Mouse (Mus musculus) kidney, adult 2 months (tissue): Measurements from ENCODE around the gene Gm10181. TPM values are rescaled to one million over a fixed set of nuclear protein-coding genes. Genes with fewer than 3 reads are reported as not detected.
"Not testable (repeated sequence)": the region's sequence is repeated elsewhere in the genome, so short reads cannot be mapped to it uniquely, and the experiment has no call there.

Source experiments
- DNase-seq: peaks from one replicate; pipeline ENCODE4 v3.0.0; 2021
- H3K27ac ChIP-seq: fragments of 200-500 bp; 2 replicates; pipeline ENCODE4 v1.5.1; 2012; ENCODE audit warnings: low read depth, low read length, control low read depth, inconsistent platforms; ENCODE audit not compliant: insufficient read depth
- H3K27me3 ChIP-seq: fragments of 200-500 bp; replicated peaks from 2 replicates; pipeline ENCODE4 v1.6.1; 2012; ENCODE audit warnings: mild to moderate bottlenecking, moderate library complexity, low read length, inconsistent platforms; ENCODE audit not compliant: control insufficient read depth, insufficient read depth
- H3K36me3 ChIP-seq: fragments of 200-500 bp; 2 replicates; pipeline ENCODE4 v1.6.1; 2012; ENCODE audit warnings: mild to moderate bottlenecking, moderate library complexity, low read length, inconsistent platforms; ENCODE audit not compliant: control insufficient read depth, insufficient read depth
- H3K4me1 ChIP-seq: fragments of 200-500 bp; 2 replicates; pipeline ENCODE4 v1.6.1; 2011; ENCODE audit warnings: low read length; ENCODE audit not compliant: control insufficient read depth, insufficient read depth
- H3K4me3 ChIP-seq: fragments of 200-500 bp; 2 replicates; pipeline ENCODE4 v1.5.1; 2011; ENCODE audit warnings: mild to moderate bottlenecking, low read depth, low read length, control low read depth; ENCODE audit not compliant: insufficient read depth
- CTCF ChIP-seq: fragments of 200-500 bp; conservative IDR thresholded peaks from 2 replicates; pipeline ENCODE4 v1.5.1; 2011; ENCODE audit warnings: low read depth, mild to moderate bottlenecking, control low read depth, low read length, moderate library complexity, mixed read lengths; ENCODE audit not compliant: insufficient read depth, insufficient read length
- POLR2A ChIP-seq: fragments of 200-500 bp; IDR thresholded peaks from one replicate; pipeline ENCODE4 v1.6.1; 2011; ENCODE audit warnings: low read depth, low read length, control low read depth
- WGBS: fragments of 180-500 bp; shearing (Covaris S2); methylation state at CpG from one replicate; pipeline ENCODE4 v1.1.7; 2018; 5-methylcytosine and 5-hydroxymethylcytosine counted together
- polyA plus RNA-seq: library from polyadenylated mRNA; depleted of rRNA; stranded (reverse); fragments of >200 nt; gene quantifications from 2 replicates; pipeline ENCODE4 v1.2.3, GENCODE M21; 2012; rRNA removed

The Gm10181 gene
- polyA plus RNA-seq, 1 experiment, result not detected

- Histone ChIP-seq H3K4me3 (no peak overlapping the region), H3K4me1 (no peaks in the 10 kb centered on the region), H3K27me3 (no peaks in the 10 kb centered on the region), H3K36me3 (peaks cover 5% of the 10 kb centered on the region), H3K27ac (no peak overlapping the region)
- no peak for TF ChIP-seq POLR2A
- TF ChIP-seq CTCF, result peak; percentile 42
- peak; percentile 41 for DNase-seq
Measured at GRCm38 (mm10) chr9:25104638-25105037, 15.4 kb downstream of the Gm10181 start.

GRCm38 (mm10) chr9:25123590-25123989, 34.4 kb downstream of the Gm10181 start:
- DNase-seq, H3K4me3 ChIP-seq, H3K4me1 ChIP-seq, H3K36me3 ChIP-seq, H3K27ac ChIP-seq, H3K27me3 ChIP-seq: not testable (repeated sequence)
- 100% methylated on average over 1 of the region's 1 CpGs for WGBS

- no peak overlapping the region for H3K27ac ChIP-seq
- peaks cover 1% of the 10 kb centered on the region; the same call in 1 of the 2 replicates for H3K36me3 ChIP-seq
- DNase-seq, result no peak
- no peaks in the 10 kb centered on the region for H3K4me1 ChIP-seq
- H3K27me3 ChIP-seq, result no peaks in the 10 kb centered on the region
- 90% methylated on average over 2 of the region's 2 CpGs for WGBS
- no peak overlapping the region for H3K4me3 ChIP-seq
- TF ChIP-seq POLR2A (no peak), CTCF (no peak)
Measured at GRCm38 (mm10) chr9:25124048-25124447, 34.8 kb downstream of the Gm10181 start.

- H3K27me3 ChIP-seq, result no peaks in the 10 kb centered on the region
- no peak overlapping the region for H3K27ac ChIP-seq
- TF ChIP-seq CTCF (no peak), POLR2A (no peak)
Measured at GRCm38 (mm10) chr9:25132253-25132652, 43.0 kb downstream of the Gm10181 start.

GRCm38 (mm10) chr9:25132920-25133319, 43.7 kb downstream of the Gm10181 start:
- no peak for TF ChIP-seq POLR2A
- Histone ChIP-seq H3K27me3 (no peaks in the 10 kb centered on the region), H3K27ac (no peak overlapping the region), H3K4me3 (no peak overlapping the region), H3K4me1 (no peaks in the 10 kb centered on the region), H3K36me3 (no peaks in the 10 kb centered on the region)
- no peak for DNase-seq
- 56% methylated on average over 4 of the region's 4 CpGs for WGBS

More at GRCm38 (mm10) chr9:25132253-25132652, 43.0 kb downstream of the Gm10181 start:
- Histone ChIP-seq H3K36me3 (no peaks in the 10 kb centered on the region), H3K4me3 (no peak overlapping the region), H3K4me1 (no peaks in the 10 kb centered on the region)
- DNase-seq, result no peak

GRCm38 (mm10) chr9:25138900-25139299, 49.7 kb downstream of the Gm10181 start:
- TF ChIP-seq POLR2A, result no peak
- TF ChIP-seq CTCF, result no peak
- no peak for DNase-seq
- Histone ChIP-seq H3K27ac (no peak overlapping the region), H3K4me1 (peaks cover 4% of the 10 kb centered on the region), H3K27me3 (no peaks in the 10 kb centered on the region), H3K4me3 (no peak overlapping the region), H3K36me3 (no peaks in the 10 kb centered on the region)
- 94% methylated on average over 1 of the region's 1 CpGs for WGBS

Other genes with a start within 250 kb of the Gm10181 start
- 25.4 and 30.6 TPM in 2 replicates for gene Herpud2, start 62.4 kb downstream of the Gm10181 start, polyA plus RNA-seq
- 6.3 and 10.9 TPM in 2 replicates for gene Sept7, start 163.0 kb downstream of the Gm10181 start, polyA plus RNA-seq